Mouse (Mus musculus) frontal cortex, adult 2 months (tissue): Measurements from ENCODE around the gene 6430550D23Rik. TPM values are rescaled to one million over a fixed set of nuclear protein-coding genes. Genes with fewer than 3 reads are reported as not detected.

Experiments used
- polyA plus RNA-seq: library from polyadenylated mRNA; depleted of rRNA; stranded (reverse); fragments of >200 nt; gene quantifications from 2 replicates; pipeline ENCODE4 v1.2.3, GENCODE M21; 2012; rRNA removed

6430550D23Rik gene
- polyA plus RNA-seq, 1 experiment: 3.3 TPM

Other genes starting within 250 kb of the 6430550D23Rik start
- gene Mmp24, start 232.6 kb downstream of the 6430550D23Rik start, polyA plus RNA-seq: 36.1 and 39.7 TPM in 2 replicates
- gene BC029722, start 188.6 kb downstream of the 6430550D23Rik start, polyA plus RNA-seq: 81.7 and 83.7 TPM in 2 replicates
- 69.1 and 75.1 TPM in 2 replicates for gene Eif6, start 181.1 kb downstream of the 6430550D23Rik start, polyA plus RNA-seq
- gene Fam83c, start 173.1 kb downstream of the 6430550D23Rik start, polyA plus RNA-seq: not detected in 2 replicates
- gene Uqcc1, start 77.7 kb downstream of the 6430550D23Rik start, polyA plus RNA-seq: 58.4 and 65.8 TPM in 2 replicates
- gene Gm15557, start 67.2 kb downstream of the 6430550D23Rik start, polyA plus RNA-seq: not detected in 2 replicates
- 0.08 and 0.24 TPM in 2 replicates for gene Gdf5, start 62.6 kb downstream of the 6430550D23Rik start, polyA plus RNA-seq
- gene Cep250, start 51.5 kb downstream of the 6430550D23Rik start, polyA plus RNA-seq: 18.1 and 18.4 TPM in 2 replicates
- 317 TPM in 2 replicates for gene Ergic3, start 68 bp upstream of the 6430550D23Rik start, polyA plus RNA-seq
- gene Fer1l4, start 45.0 kb upstream of the 6430550D23Rik start, polyA plus RNA-seq: 0.08 TPM in 2 replicates
- gene Spag4, start 57.2 kb upstream of the 6430550D23Rik start, polyA plus RNA-seq: 4.9 and 5.6 TPM in 2 replicates
- 54.7 and 55.7 TPM in 2 replicates for gene Cpne1, start 104.0 kb upstream of the 6430550D23Rik start, polyA plus RNA-seq
- 11.2 and 11.6 TPM in 2 replicates for gene Rbm12, start 104.0 kb upstream of the 6430550D23Rik start, polyA plus RNA-seq
- 4.3 and 5.5 TPM in 2 replicates for gene Gm28036, start 119.1 kb upstream of the 6430550D23Rik start, polyA plus RNA-seq
- gene Romo1, start 136.1 kb upstream of the 6430550D23Rik start, polyA plus RNA-seq: 272 and 376 TPM in 2 replicates
- 55.0 and 56.2 TPM in 2 replicates for gene Nfs1, start 136.2 kb upstream of the 6430550D23Rik start, polyA plus RNA-seq
- 169 and 203 TPM in 2 replicates for gene Rbm39, start 172.3 kb upstream of the 6430550D23Rik start, polyA plus RNA-seq
- 29.7 and 34.2 TPM in 2 replicates for gene Phf20, start 188.5 kb upstream of the 6430550D23Rik start, polyA plus RNA-seq